Mouse (Mus musculus) olfactory bulb, adult 2 months (tissue): ENCODE measurements around the gene Ano9.

Experiments
- CTCF ChIP-seq: fragments of 200-500 bp; IDR thresholded peaks from 2 replicates; pipeline ENCODE4 v1.5.1; 2012; ENCODE audit warnings: low read depth, mild to moderate bottlenecking, low read length, moderate library complexity; ENCODE audit not compliant: insufficient read depth
- POLR2A ChIP-seq: fragments of 200-500 bp; IDR thresholded peaks from 2 replicates; pipeline ENCODE4 v1.6.1; 2012; ENCODE audit warnings: mild to moderate bottlenecking, low read depth, low read length, moderate library complexity; ENCODE audit not compliant: insufficient read depth

- TF ChIP-seq CTCF (no peak), POLR2A (no peak)
Measured at GRCm38 (mm10) chr7:141055785-141056184, 61.8 kb downstream of the Ano9 start.
